Mouse (Mus musculus): ENCODE data around the gene Zdhhc6.

DNA sequence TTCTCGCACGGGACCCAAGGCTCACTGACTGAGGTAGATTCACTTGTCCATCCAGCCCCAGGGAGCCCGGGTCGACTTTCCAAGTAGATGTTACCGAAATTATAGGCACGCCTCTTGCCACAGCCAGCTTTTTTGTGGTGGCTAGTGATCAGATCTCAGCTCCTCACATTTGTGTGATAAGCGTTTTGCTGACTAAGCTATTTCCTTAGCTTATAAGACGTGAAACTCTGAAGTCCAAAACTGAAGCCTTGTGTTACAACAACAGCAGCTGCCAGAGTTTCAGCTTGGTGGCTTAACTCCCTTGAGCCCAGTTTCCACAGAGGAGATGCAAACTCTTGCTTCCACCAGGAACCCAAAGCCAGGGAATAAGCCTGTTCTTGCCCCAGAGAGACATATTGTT is 6.8 kb upstream of the Zdhhc6 start:
- no peak for TF ChIP-seq CTCF (IDR thresholded peaks at IDR 0.05; ENCODE audit: insufficient read depth, low read depth, low read length)
- TF ChIP-seq POLR2A (IDR thresholded peaks at IDR 0.05; ENCODE audit: insufficient read depth, low read depth, low read length) = no peak

Measured in olfactory bulb, adult 2 months (tissue).